Mouse (Mus musculus) layer of hippocampus, postnatal 10 days (tissue): ENCODE data around the gene Ap2b1. TPM values are rescaled to one million over a fixed set of nuclear protein-coding genes. Genes with fewer than 3 reads are reported as not detected.

ENCODE experiments used
- DNase-seq, 2 experiments: peaks; one replicate each; pipeline ENCODE4 v3.0.0; 2021; ENCODE audit warnings: low spot score in 2 of 2
- total RNA-seq, 2 experiments: library from RNA; stranded (reverse); gene quantifications; 2 replicates each; pipeline ENCODE4 v1.2.3; 2021

Ap2b1 gene
- total RNA-seq, 2 experiments from 2014 or later: 337 to 348 TPM

DNA sequence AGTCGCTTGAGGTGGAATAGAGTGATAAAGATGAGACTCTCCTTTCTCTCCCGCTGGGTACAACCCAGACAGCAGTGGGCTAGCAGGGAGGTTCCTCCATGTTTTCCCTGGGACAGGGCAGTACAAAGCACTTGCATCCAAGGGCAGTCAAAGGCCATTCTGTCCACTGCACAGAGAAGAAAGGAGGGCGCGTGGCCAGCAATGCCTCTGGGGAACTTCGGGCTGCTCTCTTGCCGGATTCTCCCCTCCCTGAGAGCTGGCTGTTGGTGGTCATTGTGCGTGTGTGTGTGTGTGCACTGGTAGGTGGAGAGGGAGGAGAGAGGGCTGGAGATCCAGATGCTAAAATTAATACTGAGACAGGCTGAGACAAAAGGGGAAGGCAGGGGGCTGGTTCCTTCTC, 142.4 kb downstream of the Ap2b1 start:
- no peak for DNase-seq

GRCm38 (mm10) chr11:83442596-83443267, 143.9 kb downstream of the Ap2b1 start:
- DNase-seq: peak; percentile 83 to 86

- no peak for DNase-seq
Measured at GRCm38 (mm10) chr11:83443824-83444223, 145.0 kb downstream of the Ap2b1 start.

GRCm38 (mm10) chr11:83445001-83445400, 146.2 kb downstream of the Ap2b1 start:
- DNase-seq: no peak

DNA sequence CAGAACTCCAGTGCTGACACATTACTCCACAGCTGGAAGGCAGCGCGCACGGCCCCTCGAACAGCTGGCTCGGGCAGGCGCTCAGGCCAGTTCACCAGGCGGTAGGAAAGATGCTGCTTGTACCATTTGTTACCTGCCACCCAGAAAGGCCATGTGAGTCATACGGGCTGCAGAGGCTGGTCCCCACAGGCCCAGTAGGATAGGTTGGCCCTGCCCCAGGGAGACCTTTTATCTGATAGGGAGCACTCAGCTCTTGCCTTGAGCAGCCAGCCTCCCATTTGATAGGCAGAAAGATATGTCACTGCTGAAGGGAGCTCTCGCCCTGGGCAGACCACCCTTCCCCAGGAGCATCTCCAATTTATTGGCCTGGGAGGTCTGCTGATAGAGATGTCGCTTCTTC, 148.8 kb downstream of the Ap2b1 start:
- DNase-seq: no peak

- no peak for DNase-seq
Measured at GRCm38 (mm10) chr11:83448021-83448926, 149.4 kb downstream of the Ap2b1 start.

DNA sequence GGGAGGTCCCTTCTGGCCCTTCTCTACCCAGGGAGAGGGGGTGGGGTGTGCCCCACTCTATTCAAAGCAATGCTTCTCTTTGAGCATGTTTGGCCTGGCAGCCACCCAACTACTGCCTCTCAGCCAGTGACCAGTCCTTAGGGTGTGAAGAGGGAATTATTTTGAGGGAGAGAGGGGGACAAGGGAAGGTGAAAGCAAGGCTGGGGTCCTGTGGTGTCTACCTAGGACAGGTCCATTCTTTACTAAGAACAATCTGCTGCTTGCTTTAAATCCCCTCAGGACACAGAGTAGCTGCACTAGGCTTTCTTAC, 150.1 kb downstream of the Ap2b1 start:
- DNase-seq: peak in 1 of 2 experiments; percentile 41

- DNase-seq: no peak
Measured at GRCm38 (mm10) chr11:83449298-83449697, 150.5 kb downstream of the Ap2b1 start.

DNA sequence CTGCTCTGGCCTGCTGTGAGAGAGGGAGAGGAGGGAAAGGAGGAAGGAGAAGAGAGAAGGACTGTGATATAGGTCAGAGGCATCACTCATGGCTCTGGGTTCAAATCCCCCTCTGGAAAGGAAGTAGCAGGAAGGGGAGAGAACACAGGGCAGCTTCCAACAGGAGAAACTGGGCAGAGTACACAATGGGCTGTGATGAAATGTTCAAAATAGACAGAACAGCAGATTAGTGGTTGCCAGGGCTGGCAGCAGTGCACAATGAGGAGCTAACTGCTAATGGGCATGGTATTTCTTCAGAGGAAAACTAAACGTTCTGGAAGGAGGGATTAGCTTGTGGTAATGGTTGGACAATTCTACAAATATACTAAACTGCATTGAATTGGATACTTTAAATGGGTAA, 151.7 kb downstream of the Ap2b1 start:
- DNase-seq: no peak

GRCm38 (mm10) chr11:83451281-83451680, 152.5 kb downstream of the Ap2b1 start:
- DNase-seq: no peak

GRCm38 (mm10) chr11:83454548-83454947, 155.7 kb downstream of the Ap2b1 start:
- DNase-seq: no peak

Other genes with a start within 250 kb of the Ap2b1 start
- under 1 TPM; 0.27 to 0.64 TPM for gene Slfn2, start 233.9 kb upstream of the Ap2b1 start, total RNA-seq
- gene Slfn1, start 182.2 kb upstream of the Ap2b1 start, total RNA-seq: not detected
- under 1 TPM; 0.22 to 0.23 TPM for gene Slfn4, start 123.8 kb upstream of the Ap2b1 start, total RNA-seq
- gene Slfn3, start 107.7 kb upstream of the Ap2b1 start, total RNA-seq: under 1 TPM; 0.21 to 0.40 TPM
- gene Slfn14, start 12.3 kb upstream of the Ap2b1 start, total RNA-seq: under 1 TPM in 1 of 2 experiments, not detected in 1; 0.09 TPM
- gene Pex12, start 3.6 kb downstream of the Ap2b1 start, total RNA-seq: 10 to 100 TPM in 1 of 2 experiments, 1 to 10 TPM in 1; 9.2 to 11.1 TPM
- gene Rasl10b, start 110.1 kb downstream of the Ap2b1 start, total RNA-seq: 100 to 1,000 TPM; 173 to 185 TPM
- gene Gas2l2, start 130.4 kb downstream of the Ap2b1 start, total RNA-seq: 1 to 10 TPM in 1 of 2 experiments, under 1 TPM in 1; 0.62 to 1.4 TPM
- gene 1700020L24Rik, start 138.7 kb downstream of the Ap2b1 start, total RNA-seq: not detected
- 1 to 10 TPM; 3.9 to 4.3 TPM for gene Mmp28, start 164.0 kb downstream of the Ap2b1 start, total RNA-seq
- gene Taf15, start 174.1 kb downstream of the Ap2b1 start, total RNA-seq: 10 to 100 TPM; 68.2 to 76.1 TPM
- gene Heatr9, start 223.2 kb downstream of the Ap2b1 start, total RNA-seq: not detected
- gene Ccl5, start 231.5 kb downstream of the Ap2b1 start, total RNA-seq: not detected